Mouse (Mus musculus) ES-E14 (cell line): ENCODE measurements around the gene Kctd21.

Source experiments
- CHD2 ChIP-seq: IDR thresholded peaks from 2 replicates; pipeline ENCODE4 v1.6.1; 2014; ENCODE audit warnings: mild to moderate bottlenecking, low read depth, low read length, inconsistent platforms
- HCFC1 ChIP-seq: IDR thresholded peaks from 2 replicates; pipeline ENCODE4 v1.6.1; 2012; ENCODE audit warnings: low read length, inconsistent platforms, borderline replicate concordance; ENCODE audit not compliant: insufficient read depth
- MAFK ChIP-seq: IDR thresholded peaks from 2 replicates; pipeline ENCODE4 v1.6.1; 2014; ENCODE audit warnings: mild to moderate bottlenecking, low read depth, low read length, inconsistent platforms; ENCODE audit not compliant: insufficient read depth
- ZC3H11A ChIP-seq: IDR thresholded peaks from 2 replicates; pipeline ENCODE4 v1.6.1; 2012; ENCODE audit warnings: low read depth, mild to moderate bottlenecking, inconsistent platforms, low read length, borderline replicate concordance
- ZNF384 ChIP-seq: IDR thresholded peaks from 2 replicates; pipeline ENCODE4 v1.6.1; 2012; ENCODE audit warnings: low read depth, low read length, inconsistent platforms

DNA sequence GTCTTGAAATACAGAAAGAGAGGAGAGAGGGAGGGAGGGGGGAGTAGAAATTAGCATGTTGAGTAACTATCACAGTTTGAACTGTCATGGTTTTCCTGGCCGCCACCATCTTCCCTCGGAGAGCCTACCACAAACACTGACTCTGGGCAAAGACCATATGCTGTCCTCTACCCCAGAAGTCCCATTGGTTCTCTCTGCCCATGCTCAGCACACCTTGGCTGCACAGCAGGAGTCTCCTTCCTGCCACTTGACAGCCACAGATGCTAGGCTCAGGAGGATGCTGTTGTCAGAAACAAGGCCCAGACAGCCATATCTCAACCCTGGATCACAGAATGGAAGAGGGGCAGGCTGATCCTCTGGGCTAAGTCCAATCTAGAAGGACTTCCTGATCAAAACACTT, 2.3 kb downstream of the Kctd21 start:
- TF ChIP-seq ZNF384 (no peak), HCFC1 (no peak), MAFK (no peak), ZC3H11A (no peak), CHD2 (no peak)
